Mouse (Mus musculus): ENCODE results near the gene Magi1. TPM values are rescaled to one million over a fixed set of nuclear protein-coding genes. Genes with fewer than 3 reads are reported as not detected.

Gene Magi1
- polyA plus RNA-seq, 1 experiment from 2014 or later, result 36.2 TPM

DNA sequence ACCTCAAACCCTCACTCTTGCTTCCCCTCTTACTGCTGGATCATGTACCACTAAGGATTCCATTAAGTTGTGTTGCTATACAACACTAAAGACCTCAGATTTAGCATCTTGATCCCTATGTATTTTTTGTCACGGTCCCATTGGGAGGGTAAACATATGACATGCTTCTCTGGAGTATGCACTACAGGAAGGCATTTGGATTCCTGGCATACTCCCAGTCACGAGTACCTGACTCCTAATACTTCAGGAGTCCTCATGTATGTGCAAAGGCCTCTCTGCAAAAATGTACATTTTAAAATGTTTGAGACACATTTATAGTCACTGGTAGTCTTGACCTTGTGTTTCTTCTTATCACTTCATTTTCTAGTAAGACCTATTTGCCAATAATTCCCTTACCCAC, 2.8 kb upstream of the Magi1 start:
- Histone ChIP-seq H3K36me3 (ENCODE audit: control insufficient read depth, insufficient read depth) (no peaks in the 10 kb centered on the region), H3K4me2 (ENCODE audit: low read length) (no peak overlapping the region), H3K4me1 (replicated peaks; ENCODE audit: control insufficient read depth, insufficient read depth, low read length) (peaks cover 19% of the 10 kb centered on the region), H3K27ac (ENCODE audit: low read length) (no peak overlapping the region), H3K9ac (replicated peaks; ENCODE audit: low read depth, low read length) (no peak overlapping the region), H3K9me3 (ENCODE audit: control insufficient read depth, low read length) (no peaks in the 10 kb centered on the region), H3K4me3 (replicated peaks; ENCODE audit: low read length) (no peak overlapping the region), H3K27me3 (replicated peaks; ENCODE audit: control insufficient read depth, insufficient read depth, low read length) (no peaks in the 10 kb centered on the region)
- ATAC-seq, result no peak
- WGBS, result 90% methylated on average over 2 of the region's 2 CpGs

GRCm38 (mm10) chr6:94284089-94284825, 540 bp upstream of the Magi1 start:
- peak overlapping the region; percentile 98 for H3K4me2 ChIP-seq (ENCODE audit: low read length)
- H3K36me3 ChIP-seq (ENCODE audit: control insufficient read depth, insufficient read depth), result no peaks in the 10 kb centered on the region
- peak overlapping the region; percentile 37 for H3K9ac ChIP-seq (replicated peaks; ENCODE audit: low read depth, low read length)
- H3K9me3 ChIP-seq (ENCODE audit: control insufficient read depth, low read length), result no peaks in the 10 kb centered on the region
- no peak overlapping the region for H3K27ac ChIP-seq (ENCODE audit: low read length)
- H3K4me3 ChIP-seq (replicated peaks; ENCODE audit: low read length), result peak overlapping the region; percentile 83
- ATAC-seq, result peak; percentile 51
- H3K4me1 ChIP-seq (replicated peaks; ENCODE audit: control insufficient read depth, insufficient read depth, low read length), result peaks cover 27% of the 10 kb centered on the region
- no peaks in the 10 kb centered on the region for H3K27me3 ChIP-seq (replicated peaks; ENCODE audit: control insufficient read depth, insufficient read depth, low read length)
- WGBS, result under 1% methylated on average over 44 of the region's 44 CpGs

- Histone ChIP-seq H3K9me3 (ENCODE audit: control insufficient read depth, low read length) (no peaks in the 10 kb centered on the region), H3K36me3 (ENCODE audit: control insufficient read depth, insufficient read depth) (no peaks in the 10 kb centered on the region), H3K4me3 (replicated peaks; ENCODE audit: low read length) (peak overlapping the region; percentile 83), H3K27ac (ENCODE audit: low read length) (peak overlapping the region; percentile 92), H3K27me3 (replicated peaks; ENCODE audit: control insufficient read depth, insufficient read depth, low read length) (no peaks in the 10 kb centered on the region), H3K4me1 (replicated peaks; ENCODE audit: control insufficient read depth, insufficient read depth, low read length) (peaks cover 27% of the 10 kb centered on the region), H3K4me2 (ENCODE audit: low read length) (peak overlapping the region; percentile 98), H3K9ac (replicated peaks; ENCODE audit: low read depth, low read length) (peak overlapping the region; percentile 75)
- WGBS, result under 1% methylated on average over 54 of the region's 55 CpGs
- ATAC-seq, result no peak
Measured at GRCm38 (mm10) chr6:94282301-94283241, 1.1 kb downstream of the Magi1 start.

- Histone ChIP-seq H3K4me3 (replicated peaks; ENCODE audit: low read length) (peak overlapping the region; percentile 83), H3K27me3 (replicated peaks; ENCODE audit: control insufficient read depth, insufficient read depth, low read length) (no peaks in the 10 kb centered on the region), H3K9ac (replicated peaks; ENCODE audit: low read depth, low read length) (peak overlapping the region; percentile 30; the same call in 1 of the 2 replicates), H3K27ac (ENCODE audit: low read length) (no peak overlapping the region), H3K4me1 (replicated peaks; ENCODE audit: control insufficient read depth, insufficient read depth, low read length) (peaks cover 27% of the 10 kb centered on the region), H3K9me3 (ENCODE audit: control insufficient read depth, low read length) (no peaks in the 10 kb centered on the region), H3K36me3 (ENCODE audit: control insufficient read depth, insufficient read depth) (no peaks in the 10 kb centered on the region), H3K4me2 (ENCODE audit: low read length) (peak overlapping the region; percentile 98)
- 3% methylated on average over 17 of the region's 17 CpGs for WGBS
- ATAC-seq, result no peak
Measured at GRCm38 (mm10) chr6:94281606-94282280, 2.0 kb downstream of the Magi1 start.

- Histone ChIP-seq H3K4me2 (ENCODE audit: low read length) (no peak overlapping the region), H3K27ac (ENCODE audit: low read length) (no peak overlapping the region), H3K9me3 (ENCODE audit: control insufficient read depth, low read length) (no peaks in the 10 kb centered on the region), H3K36me3 (ENCODE audit: control insufficient read depth, insufficient read depth) (no peaks in the 10 kb centered on the region), H3K4me1 (replicated peaks; ENCODE audit: control insufficient read depth, insufficient read depth, low read length) (0 out of 2 replicates have a peak, but pooled peaks cover 2% of the 10 kb centered on the region), H3K9ac (replicated peaks; ENCODE audit: low read depth, low read length) (no peak overlapping the region), H3K4me3 (replicated peaks; ENCODE audit: low read length) (no peak overlapping the region), H3K27me3 (replicated peaks; ENCODE audit: control insufficient read depth, insufficient read depth, low read length) (no peaks in the 10 kb centered on the region)
- 80% methylated on average over 3 of the region's 3 CpGs for WGBS
- ATAC-seq, result no peak
Measured at GRCm38 (mm10) chr6:94273941-94274340, 9.8 kb downstream of the Magi1 start.

DNA sequence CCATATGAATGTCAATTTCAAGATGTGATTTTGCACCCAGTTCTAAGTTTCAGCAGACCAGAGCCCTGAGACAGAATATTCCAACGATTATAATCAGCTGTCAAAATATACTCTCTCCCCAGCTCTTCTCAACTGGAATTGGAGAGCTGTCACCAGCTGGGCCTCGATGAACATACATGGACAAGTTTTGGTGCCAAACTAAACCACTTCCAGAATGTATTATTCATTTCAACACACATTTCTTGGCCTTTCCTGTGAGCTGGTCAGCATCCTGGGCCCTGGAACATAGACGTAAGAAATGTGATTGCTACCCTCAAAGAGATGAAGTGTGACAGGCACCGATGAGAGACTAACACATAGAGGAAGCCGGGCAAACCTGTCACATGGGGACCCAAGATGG, 13.7 kb downstream of the Magi1 start:
- Histone ChIP-seq H3K27ac (ENCODE audit: low read length) (no peak overlapping the region), H3K4me2 (ENCODE audit: low read length) (no peak overlapping the region), H3K9me3 (ENCODE audit: control insufficient read depth, low read length) (no peaks in the 10 kb centered on the region), H3K36me3 (ENCODE audit: control insufficient read depth, insufficient read depth) (no peaks in the 10 kb centered on the region), H3K27me3 (replicated peaks; ENCODE audit: control insufficient read depth, insufficient read depth, low read length) (no peaks in the 10 kb centered on the region), H3K9ac (replicated peaks; ENCODE audit: low read depth, low read length) (no peak overlapping the region), H3K4me1 (replicated peaks; ENCODE audit: control insufficient read depth, insufficient read depth, low read length) (0 out of 2 replicates have a peak, but pooled peaks cover 2% of the 10 kb centered on the region), H3K4me3 (replicated peaks; ENCODE audit: low read length) (no peak overlapping the region)
- ATAC-seq, result no peak
- 77% methylated on average over 5 of the region's 5 CpGs for WGBS

DNA sequence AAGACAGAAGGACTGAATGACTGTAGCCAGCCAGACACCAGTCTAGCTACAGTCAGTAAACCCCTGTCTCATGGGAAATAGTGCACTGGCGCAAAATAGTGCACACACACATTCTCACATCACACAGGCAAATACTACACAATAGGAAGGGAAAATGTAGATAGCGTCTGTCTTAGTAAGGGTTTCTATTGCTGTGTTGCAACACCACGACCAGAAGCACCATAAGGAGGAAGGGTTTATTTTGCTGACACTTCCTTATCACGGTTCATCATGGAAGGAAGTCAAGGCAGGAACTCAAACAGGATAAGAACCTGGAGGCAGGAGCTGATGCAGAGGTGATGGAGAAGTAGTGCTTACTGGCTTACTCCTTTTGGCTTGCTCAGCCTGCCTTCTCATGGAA, 14.5 kb downstream of the Magi1 start:
- Histone ChIP-seq H3K27ac (ENCODE audit: low read length) (no peak overlapping the region), H3K4me1 (replicated peaks; ENCODE audit: control insufficient read depth, insufficient read depth, low read length) (0 out of 2 replicates have a peak, but pooled peaks cover 2% of the 10 kb centered on the region), H3K9me3 (ENCODE audit: control insufficient read depth, low read length) (no peaks in the 10 kb centered on the region), H3K9ac (replicated peaks; ENCODE audit: low read depth, low read length) (no peak overlapping the region), H3K27me3 (replicated peaks; ENCODE audit: control insufficient read depth, insufficient read depth, low read length) (no peaks in the 10 kb centered on the region), H3K4me2 (ENCODE audit: low read length) (no peak overlapping the region), H3K36me3 (ENCODE audit: control insufficient read depth, insufficient read depth) (no peaks in the 10 kb centered on the region), H3K4me3 (replicated peaks; ENCODE audit: low read length) (no peak overlapping the region)
- WGBS, result 84% methylated on average over 4 of the region's 4 CpGs
- ATAC-seq, result no peak

GRCm38 (mm10) chr6:94265244-94265935, 18.3 kb downstream of the Magi1 start:
- no peak overlapping the region for H3K4me3 ChIP-seq (replicated peaks; ENCODE audit: low read length)
- no peaks in the 10 kb centered on the region for H3K4me1 ChIP-seq (replicated peaks; ENCODE audit: control insufficient read depth, insufficient read depth, low read length)
- no peak for ATAC-seq
- no peak overlapping the region for H3K9ac ChIP-seq (replicated peaks; ENCODE audit: low read depth, low read length)
- no peaks in the 10 kb centered on the region for H3K27me3 ChIP-seq (replicated peaks; ENCODE audit: control insufficient read depth, insufficient read depth, low read length)
- H3K27ac ChIP-seq (ENCODE audit: low read length), result no peak overlapping the region
- no peak overlapping the region for H3K4me2 ChIP-seq (ENCODE audit: low read length)
- no peaks in the 10 kb centered on the region for H3K9me3 ChIP-seq (ENCODE audit: control insufficient read depth, low read length)
- no peaks in the 10 kb centered on the region for H3K36me3 ChIP-seq (ENCODE audit: control insufficient read depth, insufficient read depth)
- WGBS, result 49% methylated on average over 3 of the region's 3 CpGs

Data from forebrain, embryonic 16.5 days (tissue).